ENCODE assay signal across 10 mouse cellular contexts in the genomic region with DNA sequence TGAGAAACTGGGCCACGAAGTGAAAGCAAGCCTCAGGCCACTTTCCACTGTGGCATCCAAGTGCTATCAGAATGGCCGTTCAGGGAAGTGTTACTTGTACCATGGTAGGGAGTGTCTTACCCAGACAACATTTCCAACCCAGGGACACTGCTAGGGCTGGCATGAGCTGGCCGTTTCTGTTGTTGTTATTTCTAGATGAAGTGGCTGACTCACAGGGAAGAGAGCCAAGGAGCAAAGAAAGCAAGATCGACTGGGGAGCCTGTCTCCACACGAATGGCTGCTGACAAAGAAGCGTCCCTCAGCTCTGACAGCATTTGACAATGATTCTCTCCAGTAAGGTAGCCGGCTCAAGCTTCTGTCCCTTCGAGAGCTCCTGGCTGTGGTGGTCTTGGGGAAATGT.
DNase-seq lines count a peak whose midpoint lies in the region; ATAC-seq lines count a peak whose summit lies in the region.
"Had no signal": no experiment of that assay in that cellular context is flagged by ENCODE, and none has a peak within 500 bp of the region (broad histone marks: within the 10 kb centered on the region; RNA-seq: fewer than 3 reads in every experiment).

No protein-coding gene starts in this region.

- no peaks in the 10 kb centered on the region for H3K9me3 ChIP-seq in kidney, embryonic 14.5 days (ENCODE audit: control insufficient read depth, low read length)

- no peaks in the 10 kb centered on the region; the same call in 1 of the 2 replicates for H3K36me3 ChIP-seq in kidney, embryonic 14.5 days (ENCODE audit: control insufficient read depth, insufficient read depth, low read length)

- no peak for ATAC-seq in kidney, embryonic 14.5 days (ENCODE audit: low FRiP score, low TSS enrichment)
- ATAC-seq: forebrain, embryonic 14.5 days; intestine, embryonic 16.5 days had no signal

- no peak overlapping the region for H3K4me3 ChIP-seq in kidney, embryonic 14.5 days (ENCODE audit: low read length)

- no peak overlapping the region for H3K27ac ChIP-seq in kidney, embryonic 14.5 days (ENCODE audit: low read depth, low read length)

- no peaks in the 10 kb centered on the region for H3K27me3 ChIP-seq in kidney, embryonic 14.5 days (ENCODE audit: control insufficient read depth, insufficient read depth, low read length)

- no peak overlapping the region for H3K4me2 ChIP-seq in kidney, embryonic 14.5 days (replicated peaks; ENCODE audit: low read depth, low read length)
- H3K4me2 ChIP-seq: liver, embryonic 11.5 days had no signal

- H3K4me1 ChIP-seq in kidney, embryonic 14.5 days (ENCODE audit: control insufficient read depth, insufficient read depth, low read length) = no peaks in the 10 kb centered on the region

- WGBS in large intestine, adult 2 months = 49% methylated on average over 8 of the region's 8 CpGs
- WGBS in kidney, embryonic 14.5 days = 83% methylated on average over 8 of the region's 8 CpGs

- peak; percentile 61 for DNase-seq in 416B (ENCODE audit: low read depth)
- peak; percentile 93 for DNase-seq in Muller cell, postnatal 12 days (ENCODE audit: inconsistent ontology term)
- DNase-seq in cerebellum, postnatal 36 days = peak; percentile 57 to 65
- peak; percentile 35 for DNase-seq in large intestine, adult 2 months (ENCODE audit: low read depth, low spot score)
- DNase-seq in layer of hippocampus, postnatal 14 days (ENCODE audit: low spot score in 2 of 2) = no peak
- DNase-seq in layer of hippocampus, adult 18-20 months (ENCODE audit: low spot score in 2 of 2) = no peak

- no peak overlapping the region for H3K9ac ChIP-seq in kidney, embryonic 14.5 days (ENCODE audit: low read depth, low read length)

Comparison
In these comparisons a context has a peak if more than half of its experiments do, and no peak if none do; other contexts are left out.
1. DNase-seq: peak in 416B (single experiment), Muller cell, postnatal 12 days (single experiment), cerebellum, postnatal 36 days (2 of 2) and large intestine, adult 2 months (single experiment); none in layer of hippocampus, postnatal 14 days (0 of 2) and layer of hippocampus, adult 18-20 months (0 of 2).